Mouse (Mus musculus) kidney, postnatal 10 days (tissue): ENCODE measurements around the gene Mrpl4.

Experiments
- DNase-seq: peaks from one replicate; pipeline ENCODE4 v3.0.0; 2021; ENCODE audit warnings: mixed read lengths

The Mrpl4 gene

GRCm38 (mm10) chr9:21002627-21003551 lies at the start of gene Mrpl4:
Gene Mrpl4 (plus strand): TSS chr9:21002738.
- peak; percentile 94 for DNase-seq

GRCm38 (mm10) chr9:20956989-20957388 lies 45.5 kb upstream of the Mrpl4 start:
- no peak for DNase-seq

- DNase-seq: no peak
These were observed 43.1 kb upstream of the Mrpl4 start, which contains the start of gene Dnmt1 for GRCm38 (mm10) chr9:20959430-20959938. Gene Dnmt1 (minus strand): TSS chr9:20959888.

- no peak for DNase-seq
These were observed 41.0 kb upstream of the Mrpl4 start for GRCm38 (mm10) chr9:20961557-20961956.

- DNase-seq: no peak
These were observed 36.9 kb upstream of the Mrpl4 start for GRCm38 (mm10) chr9:20965606-20966005.

GRCm38 (mm10) chr9:20966008-20966407 lies 36.5 kb upstream of the Mrpl4 start:
- DNase-seq: no peak

GRCm38 (mm10) chr9:20966747-20967146 lies 35.8 kb upstream of the Mrpl4 start:
- no peak for DNase-seq

GRCm38 (mm10) chr9:20971751-20972140 lies 30.8 kb upstream of the Mrpl4 start:
- DNase-seq: peak; percentile 46

GRCm38 (mm10) chr9:20972141-20972992 lies 30.2 kb upstream of the Mrpl4 start:
- DNase-seq: peak; percentile 78

- peak; percentile 58 for DNase-seq
These were observed 29.4 kb upstream of the Mrpl4 start for GRCm38 (mm10) chr9:20973001-20973681.

GRCm38 (mm10) chr9:20973682-20974075 lies 28.9 kb upstream of the Mrpl4 start:
- DNase-seq: peak; percentile 64

- DNase-seq: peak; percentile 78
These were observed 26.9 kb upstream of the Mrpl4 start for GRCm38 (mm10) chr9:20975431-20976215.

- peak; percentile 93 for DNase-seq
These were observed 26.1 kb upstream of the Mrpl4 start, which contains the start of gene S1pr2 for GRCm38 (mm10) chr9:20976216-20976960. Gene S1pr2 (minus strand): TSS chr9:20976781.

GRCm38 (mm10) chr9:20976961-20977689 lies 25.4 kb upstream of the Mrpl4 start:
- DNase-seq: no peak

- no peak for DNase-seq
These were observed 24.0 kb upstream of the Mrpl4 start for GRCm38 (mm10) chr9:20978409-20979095.

- DNase-seq: no peak
These were observed 23.4 kb upstream of the Mrpl4 start for GRCm38 (mm10) chr9:20979181-20979580.

GRCm38 (mm10) chr9:20979769-20980168 lies 22.8 kb upstream of the Mrpl4 start:
- no peak for DNase-seq

GRCm38 (mm10) chr9:20982171-20982570 lies 20.4 kb upstream of the Mrpl4 start:
- DNase-seq: no peak

- DNase-seq: peak; percentile 44
These were observed 19.4 kb upstream of the Mrpl4 start for GRCm38 (mm10) chr9:20983169-20983568.
